Mouse (Mus musculus): ENCODE results near the gene Zfp787. TPM values are rescaled to one million over a fixed set of nuclear protein-coding genes. Genes with fewer than 3 reads are reported as not detected.

Zfp787 gene
- polyA plus RNA-seq (2012; rRNA removed; ENCODE audit: low replicate concordance) = 34.9 and 67.2 TPM in 2 replicates

DNA sequence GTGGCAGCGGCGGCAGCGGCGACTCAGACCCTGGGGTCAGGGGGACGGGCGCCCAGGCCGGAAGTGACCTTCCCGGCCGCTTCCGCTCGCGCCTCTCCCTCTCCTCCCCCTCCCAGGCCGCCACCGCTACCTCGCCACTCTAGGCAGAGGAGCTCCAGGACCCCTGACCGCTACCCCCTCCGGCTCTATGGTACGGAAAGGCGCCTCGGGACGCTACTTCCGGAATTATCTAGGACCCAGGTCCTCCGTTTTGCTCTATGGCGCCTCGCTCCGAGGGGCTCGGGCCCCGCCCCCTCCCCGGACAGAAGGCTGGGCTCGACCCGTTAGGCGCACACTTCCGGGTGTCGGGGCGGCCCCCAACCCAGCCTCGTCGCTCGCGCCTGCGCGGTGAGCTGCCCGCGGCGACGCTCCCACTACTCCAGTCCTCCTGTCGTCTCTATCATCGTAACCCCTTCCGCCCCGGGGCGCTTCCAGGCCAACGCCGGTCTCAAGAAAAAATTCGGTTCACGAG, at the start of gene Zfp787:
Gene Zfp787, minus strand, starts transcription at position 97 of the 511 bp plus-strand sequence.

DNA sequence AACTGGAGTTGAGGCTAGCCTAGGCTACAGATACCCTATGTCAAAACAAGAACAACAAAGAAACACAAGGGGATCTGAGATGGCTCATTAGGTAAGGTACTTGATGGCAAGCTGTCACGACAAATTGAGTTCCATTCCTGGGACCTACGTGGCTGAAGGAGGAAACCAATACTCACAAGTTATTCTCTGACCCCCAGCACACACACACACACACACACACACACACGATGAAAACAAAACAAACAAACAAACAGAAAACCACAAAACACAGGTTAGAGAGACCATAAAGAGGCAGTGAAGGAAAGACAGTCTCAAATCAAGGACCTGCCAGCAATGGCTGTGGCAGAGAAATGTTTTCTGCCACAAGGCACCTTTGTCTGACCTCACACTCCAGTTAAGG, 41.0 kb upstream of the Zfp787 start, which contains the start of gene Galp:
Gene Galp, plus strand, starts transcription at position 301 of the 400 bp plus-strand sequence.

DNA sequence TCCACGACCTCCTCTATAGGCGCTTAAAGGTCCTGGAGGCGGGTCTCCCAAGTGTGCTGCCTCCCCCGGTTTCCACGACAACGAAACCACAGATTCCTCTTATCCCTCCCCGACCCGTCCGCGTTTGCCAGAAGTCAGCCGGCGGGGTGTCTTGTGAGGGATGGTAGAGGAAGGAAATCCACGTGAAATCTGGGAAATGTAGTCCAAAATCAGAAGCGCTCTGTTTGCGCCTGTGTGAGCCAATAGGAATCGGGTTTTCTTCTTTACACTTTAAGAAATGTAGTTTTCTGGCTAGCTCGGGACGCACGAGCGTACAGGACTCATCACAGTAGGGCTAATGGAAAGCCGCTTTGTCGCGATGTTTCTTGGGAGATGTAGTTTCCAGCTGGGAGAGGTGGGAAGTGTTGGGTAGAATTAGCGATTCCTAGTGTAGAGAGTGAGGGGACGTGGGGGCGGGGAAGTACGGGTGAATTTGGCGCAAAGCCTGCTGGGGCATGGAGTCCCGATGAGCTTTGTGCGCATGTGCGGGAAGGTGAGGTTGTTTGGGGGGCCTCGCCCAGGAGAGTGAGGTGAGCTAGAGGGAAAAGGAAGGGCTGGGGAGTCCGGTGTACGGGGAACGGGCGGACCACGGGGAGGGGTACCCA, 16.3 kb upstream of the Zfp787 start, which contains the start of gene Zfp444:
Gene Zfp444, plus strand, starts transcription at position 221 of the 644 bp plus-strand sequence.

Other genes starting within 250 kb of the Zfp787 start
- not detected in 2 replicates for gene Vmn1r65, start 145.0 kb downstream of the Zfp787 start, polyA plus RNA-seq (2012; rRNA removed; ENCODE audit: low replicate concordance)
- gene Nlrp4c, start 110.8 kb downstream of the Zfp787 start, polyA plus RNA-seq (2012; rRNA removed; ENCODE audit: low replicate concordance) = not detected in 2 replicates
- 20.8 and 44.5 TPM in 2 replicates for gene Zfp444, start 16.2 kb upstream of the Zfp787 start, polyA plus RNA-seq (2012; rRNA removed; ENCODE audit: low replicate concordance)
- not detected in 2 replicates for gene Galp, start 41.1 kb upstream of the Zfp787 start, polyA plus RNA-seq (2012; rRNA removed; ENCODE audit: low replicate concordance)
- not detected in 2 replicates for gene Zscan5b, start 66.3 kb upstream of the Zfp787 start, polyA plus RNA-seq (2012; rRNA removed; ENCODE audit: low replicate concordance)
- not detected in 2 replicates for gene Epp13, start 96.7 kb upstream of the Zfp787 start, polyA plus RNA-seq (2012; rRNA removed; ENCODE audit: low replicate concordance)
- gene Zfp667, start 130.6 kb upstream of the Zfp787 start, polyA plus RNA-seq (2012; rRNA removed; ENCODE audit: low replicate concordance) = 0.70 and 1.7 TPM in 2 replicates
- gene Zfp583, start 175.3 kb upstream of the Zfp787 start, polyA plus RNA-seq (2012; rRNA removed; ENCODE audit: low replicate concordance) = 0.47 and 0.98 TPM in 2 replicates
- 0.10 TPM in 1 of 2 replicates, not detected in the other for gene Gm3854, start 187.8 kb upstream of the Zfp787 start, polyA plus RNA-seq (2012; rRNA removed; ENCODE audit: low replicate concordance)
- 0.35 and 1.9 TPM in 2 replicates for gene Zfp78, start 207.3 kb upstream of the Zfp787 start, polyA plus RNA-seq (2012; rRNA removed; ENCODE audit: low replicate concordance)
- 2.7 and 4.7 TPM in 2 replicates for gene Zfp28, start 227.3 kb upstream of the Zfp787 start, polyA plus RNA-seq (2012; rRNA removed; ENCODE audit: low replicate concordance)
- gene Smim17, start 242.7 kb upstream of the Zfp787 start, polyA plus RNA-seq (2012; rRNA removed; ENCODE audit: low replicate concordance) = not detected in 2 replicates

Data from mammary gland, adult 2 months (tissue).